Mouse (Mus musculus) skeletal muscle tissue, adult 2 months (tissue): Measurements from ENCODE around the gene Slc25a22.
A peak's percentile ranks its signal among the peaks of the same experiment; 100 is the strongest.

Experiments
- DNase-seq: peaks from one replicate; pipeline ENCODE4 v3.0.0-alpha.2; 2012; ENCODE audit warnings: low read depth, low spot score

Gene Slc25a22

DNA sequence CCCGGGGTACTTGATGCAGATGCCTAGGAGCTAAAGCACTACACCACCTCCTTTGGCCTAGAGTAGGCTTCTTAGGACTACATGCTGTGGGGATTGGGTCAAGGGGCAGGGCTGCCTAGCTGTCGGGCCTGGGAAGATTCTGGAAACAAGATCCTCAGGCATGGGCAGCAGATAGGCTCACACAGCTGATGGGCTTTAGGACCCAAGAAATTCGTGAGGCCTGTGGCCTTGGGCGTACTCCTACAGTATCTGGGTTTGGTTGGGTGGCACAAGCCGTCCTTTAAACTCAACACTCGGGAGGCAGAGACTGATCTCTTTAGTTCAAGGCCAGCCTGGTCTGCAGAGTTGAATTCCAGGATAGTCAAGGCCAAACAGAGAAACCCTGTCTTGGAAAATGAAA is 34.5 kb upstream of the Slc25a22 start:
- no peak for DNase-seq

- no peak for DNase-seq
Observed at GRCm38 (mm10) chr7:141471236-141471635, 33.5 kb upstream of the Slc25a22 start.

DNA sequence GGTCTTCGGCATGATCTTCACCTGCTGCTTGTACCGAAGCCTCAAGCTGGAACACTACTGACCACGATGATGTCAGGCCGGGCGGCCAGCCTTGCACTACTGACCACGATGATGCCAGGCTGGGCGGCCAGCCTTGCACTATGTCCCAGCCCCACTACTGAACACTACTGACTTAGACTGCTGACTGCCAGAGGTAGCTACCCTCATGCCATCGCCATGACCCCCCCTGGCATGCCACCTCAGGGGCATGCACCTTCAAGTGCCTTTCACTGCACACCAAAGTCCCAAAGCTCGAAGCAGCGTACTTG is 32.9 kb upstream of the Slc25a22 start:
- DNase-seq: no peak

DNA sequence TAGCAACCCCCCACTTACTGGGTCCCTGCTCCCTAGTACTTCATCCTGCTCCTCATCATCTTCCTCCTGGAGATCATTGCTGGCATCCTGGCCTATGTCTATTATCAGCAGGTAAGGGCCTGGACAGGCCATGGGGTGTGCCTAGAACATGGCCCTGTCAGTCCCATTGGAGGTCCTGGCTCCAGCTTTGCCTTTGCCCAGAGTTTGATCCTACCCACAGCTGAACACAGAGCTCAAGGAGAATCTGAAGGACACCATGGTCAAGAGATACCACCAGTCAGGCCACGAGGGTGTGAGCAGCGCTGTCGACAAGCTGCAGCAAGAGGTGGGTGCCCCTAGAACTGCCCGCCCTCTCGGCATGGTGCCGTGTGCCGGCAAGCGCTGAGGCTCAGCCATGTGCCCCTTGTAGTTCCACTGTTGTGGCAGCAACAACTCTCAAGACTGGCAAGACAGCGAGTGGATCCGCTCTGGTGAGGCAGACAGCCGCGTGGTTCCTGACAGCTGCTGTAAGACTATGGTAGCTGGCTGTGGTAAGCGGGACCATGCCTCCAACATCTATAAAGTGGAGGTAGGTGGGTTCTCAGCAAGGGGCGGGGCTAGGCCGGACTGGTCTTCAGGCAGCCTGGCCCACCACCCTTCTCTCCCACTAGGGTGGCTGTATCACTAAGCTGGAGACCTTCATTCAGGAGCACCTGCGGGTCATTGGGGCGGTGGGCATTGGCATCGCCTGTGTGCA is 32.4 kb upstream of the Slc25a22 start:
- no peak for DNase-seq

- no peak for DNase-seq
Observed at GRCm38 (mm10) chr7:141469352-141469751, 31.7 kb upstream of the Slc25a22 start.

DNA sequence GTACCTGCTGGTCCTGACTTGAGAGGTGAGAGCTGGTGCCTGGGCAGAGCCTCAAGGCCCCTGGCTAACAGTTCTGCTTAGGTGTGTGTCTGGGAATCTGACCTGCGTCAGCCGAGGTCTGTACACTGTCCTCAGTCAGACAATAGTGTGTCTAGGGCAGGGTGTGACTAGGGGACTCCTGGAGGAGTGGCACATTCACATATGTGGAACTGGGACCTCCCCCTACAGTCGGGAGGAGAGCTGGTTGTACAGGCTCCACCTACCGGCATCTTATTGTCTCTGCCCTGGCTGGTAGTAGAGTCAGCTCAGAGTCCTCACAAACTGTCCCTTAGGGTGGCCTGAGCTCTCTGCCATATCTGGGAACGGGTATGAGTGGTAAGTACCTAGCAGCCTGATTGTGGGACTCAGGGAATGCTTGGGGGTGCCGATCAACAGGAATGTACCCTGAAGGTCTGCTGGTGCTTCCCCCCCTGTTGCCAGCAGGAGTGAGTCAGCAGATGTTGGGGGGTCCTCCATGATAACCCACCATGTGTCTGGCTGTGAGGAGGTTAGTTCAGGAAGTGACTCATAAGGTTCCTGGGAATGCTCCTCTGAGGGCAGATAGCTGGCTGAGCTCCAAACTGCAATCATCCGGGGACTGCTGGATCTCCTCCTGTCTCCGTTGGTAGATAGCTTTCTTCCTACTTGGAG is 31.0 kb upstream of the Slc25a22 start:
- peak; percentile 75 for DNase-seq

- no peak for DNase-seq
Observed at GRCm38 (mm10) chr7:141468164-141468521, 30.5 kb upstream of the Slc25a22 start.

- peak; percentile 69 for DNase-seq
Observed at GRCm38 (mm10) chr7:141467230-141468030, 29.7 kb upstream of the Slc25a22 start, which contains the start of gene Cd151. Gene Cd151, plus strand, starts transcription at chr7:141467392.

- DNase-seq: no peak
Observed at GRCm38 (mm10) chr7:141466607-141467148, 29.0 kb upstream of the Slc25a22 start.

DNA sequence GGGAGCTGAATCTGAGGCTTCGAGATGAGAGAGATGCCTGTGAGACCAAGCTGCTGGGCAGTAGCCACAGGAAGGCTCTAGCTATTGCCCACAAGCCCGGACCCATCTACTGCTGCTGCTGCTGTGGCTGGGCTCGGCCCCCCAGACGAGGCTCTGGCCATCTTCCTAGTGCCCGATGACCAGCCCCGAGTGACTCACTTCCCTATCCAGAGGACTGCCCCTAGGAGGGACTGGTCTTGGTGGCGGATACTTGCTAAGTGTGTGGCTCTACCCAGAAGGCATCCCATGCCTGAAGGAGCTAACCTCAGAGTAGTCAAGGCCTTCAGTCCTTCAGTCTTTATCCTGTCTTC is 28.3 kb upstream of the Slc25a22 start:
- DNase-seq: no peak

- DNase-seq: no peak
Observed at GRCm38 (mm10) chr7:141465388-141466044, 27.8 kb upstream of the Slc25a22 start.

GRCm38 (mm10) chr7:141464603-141465201 is 27.0 kb upstream of the Slc25a22 start:
- no peak for DNase-seq

- no peak for DNase-seq
Observed at GRCm38 (mm10) chr7:141463824-141464602, 26.3 kb upstream of the Slc25a22 start.

DNA sequence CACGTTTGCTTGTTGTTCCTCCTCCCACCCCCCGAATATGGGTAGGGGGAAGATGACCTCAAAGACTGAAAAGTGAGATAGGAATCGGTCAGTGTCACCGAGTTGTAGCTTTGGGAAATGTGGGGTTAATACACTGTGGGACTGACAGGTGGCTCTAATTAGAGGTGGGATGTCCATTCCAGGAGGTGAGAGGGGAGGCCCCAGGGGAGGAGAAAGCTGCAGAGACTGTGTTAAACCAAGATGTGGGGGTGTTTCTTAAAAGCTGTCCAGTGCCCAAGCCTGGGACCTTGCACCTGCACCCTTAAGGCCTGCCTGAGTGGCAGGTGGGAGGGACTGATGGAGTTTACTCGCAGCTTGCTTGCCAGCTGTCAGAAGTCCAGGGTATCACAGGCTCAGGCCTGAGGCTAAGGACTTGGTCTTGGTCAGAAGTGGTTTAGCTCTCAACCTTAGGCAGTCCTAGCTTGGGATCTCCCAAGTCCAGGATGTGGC is 24.7 kb upstream of the Slc25a22 start:
- DNase-seq: no peak

DNA sequence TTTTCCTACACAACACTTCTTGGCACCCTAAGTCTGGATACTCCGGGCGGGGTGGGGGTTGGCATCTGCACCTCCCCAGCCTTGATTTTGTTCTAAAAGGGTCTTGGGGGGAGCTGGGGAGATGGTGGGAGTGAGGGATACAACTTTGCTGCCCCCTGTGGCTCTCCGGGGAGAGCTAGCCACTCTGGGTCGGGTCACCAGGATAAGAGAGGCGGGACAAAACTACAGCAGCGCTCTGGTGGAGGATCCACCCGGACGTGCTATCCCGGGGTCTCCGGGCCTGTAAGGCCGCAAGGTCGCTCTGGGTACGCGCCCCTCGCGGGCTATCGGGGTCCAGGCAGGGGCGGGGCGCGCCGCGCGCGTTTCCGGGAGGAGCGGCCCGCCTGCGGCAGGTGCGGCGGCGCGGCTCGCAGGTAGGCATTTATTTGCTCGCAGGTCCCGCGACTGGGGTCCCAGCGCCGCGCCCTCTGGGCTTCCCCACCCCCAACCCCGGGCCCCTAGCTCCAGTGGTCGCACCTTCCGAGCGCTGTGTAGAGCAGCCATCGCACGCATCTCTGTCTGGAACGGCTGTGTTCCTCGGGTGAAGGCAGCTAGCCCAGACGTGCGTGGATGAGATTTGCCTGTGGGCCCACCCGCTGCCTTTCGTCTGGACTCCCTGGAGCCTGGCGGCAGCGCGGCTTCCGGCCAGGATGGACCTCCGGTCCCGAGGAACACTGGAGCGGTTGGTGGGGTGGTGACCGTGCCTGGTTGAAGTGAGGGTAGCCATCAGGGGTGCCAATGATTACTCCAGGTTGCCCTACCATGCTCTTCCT is 24.0 kb upstream of the Slc25a22 start:
- DNase-seq: no peak

- no peak for DNase-seq
Observed at GRCm38 (mm10) chr7:141460391-141461113, 22.9 kb upstream of the Slc25a22 start, which contains the start of gene Cracr2b. Gene Cracr2b, plus strand, starts transcription at chr7:141461094.

- DNase-seq: no peak
Observed at GRCm38 (mm10) chr7:141460001-141460390, 22.3 kb upstream of the Slc25a22 start.

DNA sequence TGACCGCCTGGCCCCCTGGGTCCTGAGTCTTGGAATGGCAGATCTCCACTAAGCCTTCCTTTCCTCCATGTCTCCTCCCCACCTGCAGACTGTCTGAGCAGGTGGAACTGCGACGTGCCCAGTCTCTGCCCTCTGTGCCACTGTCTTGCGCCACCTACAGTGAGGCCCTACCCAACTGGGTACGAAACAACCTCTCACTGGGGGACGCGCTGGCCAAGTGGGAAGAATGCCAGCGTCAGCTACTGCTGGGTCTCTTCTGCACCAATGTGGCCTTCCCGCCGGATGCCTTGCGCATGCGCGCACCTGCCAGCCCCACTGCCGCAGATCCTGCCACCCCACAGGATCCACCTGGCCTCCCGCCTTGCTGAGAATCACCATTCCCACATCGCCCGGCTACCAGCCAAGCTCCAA is 21.6 kb upstream of the Slc25a22 start:
- no peak for DNase-seq

GRCm38 (mm10) chr7:141458661-141459060 is 21.0 kb upstream of the Slc25a22 start:
- no peak for DNase-seq
